ENCODE assay signal across 9 mouse cellular contexts in genomic region chr3:41581436-41581835, GRCm38 (mm10). TPM values are rescaled to one million over a fixed set of nuclear protein-coding genes. Genes with fewer than 3 reads are reported as not detected.
DNase-seq lines count a peak whose midpoint lies in the region; ATAC-seq and TF ChIP-seq lines count a peak whose summit lies in the region.
"Had no signal": no experiment of that assay in that cellular context is flagged by ENCODE, and none has a peak within 500 bp of the region (broad histone marks: within the 10 kb centered on the region; RNA-seq: fewer than 3 reads in every experiment).

No protein-coding gene starts in this region.

- in situ Hi-C loops in Patski (cut with MboI; ENCODE audit: low pct_unique_long_range_greater_than_20kb), result no loop called here

- WGBS in forebrain, embryonic 16.5 days, result 55% methylated on average over 8 of the region's 8 CpGs
- 41% methylated on average over 8 of the region's 8 CpGs for WGBS in midbrain, embryonic 15.5 days

- H3K4me1 ChIP-seq in forebrain, embryonic 16.5 days (replicated peaks; ENCODE audit: control insufficient read depth, insufficient read depth, low read length), result peaks cover 40% of the 10 kb centered on the region
- H3K4me1 ChIP-seq in midbrain, embryonic 15.5 days, result peaks cover 22% of the 10 kb centered on the region

- peak; percentile 38 for DNase-seq in Patski (ENCODE audit: low read depth, low spot score)
- DNase-seq in kidney, postnatal 25 days, result peak; percentile 85 to 94
- DNase-seq in thymus, adult 18-20 months, result no peak
- DNase-seq in left cerebral cortex, adult 11 months (ENCODE audit: low spot score), result no peak
- DNase-seq in cerebellum, adult 18-20 months, result no peak

- no peak for TF ChIP-seq CTCF in Patski (IDR thresholded peaks at IDR 0.05)

- H3K9ac ChIP-seq in forebrain, embryonic 16.5 days (replicated peaks; ENCODE audit: low read depth, low read length), result no peak overlapping the region
- H3K9ac ChIP-seq in midbrain, embryonic 15.5 days, result 0 out of 2 replicates have a peak overlapping the region, but pooled peaks have one; percentile 3
- H3K9ac ChIP-seq: embryonic facial prominence, embryonic 15.5 days had no signal

- POLR2A ChIA-PET in Patski (lab: Charles Lee), result interaction anchor here (0.6 to 1.2 kb wide), 5 partner anchors 12 to 346 kb away, joined by 3 read pairs; no protein-coding TSS in a partner anchor

- no peaks in the 10 kb centered on the region for H3K27me3 ChIP-seq in Patski
- H3K27me3 ChIP-seq in forebrain, embryonic 16.5 days (replicated peaks; ENCODE audit: control insufficient read depth, insufficient read depth, low read length), result no peaks in the 10 kb centered on the region
- H3K27me3 ChIP-seq in midbrain, embryonic 15.5 days (replicated peaks), result no peaks in the 10 kb centered on the region
- H3K27me3 ChIP-seq: embryonic facial prominence, embryonic 15.5 days had no signal

- H3K36me3 ChIP-seq in forebrain, embryonic 16.5 days (ENCODE audit: control insufficient read depth, insufficient read depth), result no peaks in the 10 kb centered on the region
- no peaks in the 10 kb centered on the region for H3K36me3 ChIP-seq in midbrain, embryonic 15.5 days (replicated peaks)
- H3K36me3 ChIP-seq: embryonic facial prominence, embryonic 15.5 days had no signal

- no peaks in the 10 kb centered on the region for H3K9me3 ChIP-seq in forebrain, embryonic 16.5 days (ENCODE audit: control insufficient read depth, low read length)
- H3K9me3 ChIP-seq in midbrain, embryonic 15.5 days, result no peaks in the 10 kb centered on the region
- H3K9me3 ChIP-seq: embryonic facial prominence, embryonic 15.5 days had no signal

- peak; percentile 56 for ATAC-seq in Patski
- ATAC-seq in forebrain, embryonic 16.5 days, result no peak
- ATAC-seq in midbrain, embryonic 15.5 days (replicated peaks), result no peak

- H3K4me2 ChIP-seq in forebrain, embryonic 16.5 days (ENCODE audit: low read length), result peak overlapping the region; percentile 4; the same call in 1 of the 2 replicates
- no peak overlapping the region; the same call in 1 of the 2 replicates for H3K4me2 ChIP-seq in midbrain, embryonic 15.5 days
- H3K4me2 ChIP-seq: embryonic facial prominence, embryonic 15.5 days had no signal

- H3K27ac ChIP-seq in forebrain, embryonic 16.5 days (ENCODE audit: low read length), result peak overlapping the region; percentile 26; the same call in 1 of the 2 replicates
- peak overlapping the region; percentile 53 for H3K27ac ChIP-seq in midbrain, embryonic 15.5 days
- H3K27ac ChIP-seq: embryonic facial prominence, embryonic 15.5 days had no signal

- CTCF ChIA-PET in Patski (lab: Charles Lee), result interaction anchor here (0.7 kb wide), 2 partner anchors 15 to 111 kb away, joined by 3 read pairs; no protein-coding TSS in a partner anchor

- no peak overlapping the region for H3K4me3 ChIP-seq in forebrain, embryonic 16.5 days (replicated peaks; ENCODE audit: low read length)
- H3K4me3 ChIP-seq in midbrain, embryonic 15.5 days, result no peak overlapping the region
- H3K4me3 ChIP-seq: embryonic facial prominence, embryonic 15.5 days; myocyte had no signal

RNA-seq across cellular contexts. Expression of gene Jade1, which starts 25.9 kb away (rescaled TPM):
- 48.1 TPM for polyA plus RNA-seq in Patski (2021)
- 20.7 and 23.6 TPM in 2 replicates for polyA plus RNA-seq in forebrain, embryonic 16.5 days (2015; fragmentation: Nextera tagmentation; extraction: Ambion mirVana)
- polyA plus RNA-seq in midbrain, embryonic 15.5 days (2015; fragmentation: Nextera tagmentation; extraction: Ambion mirVana), result 13.8 and 14.0 TPM in 2 replicates

Comparison
In these comparisons a context has a peak if more than half of its experiments do, and no peak if none do; other contexts are left out.
1. DNase-seq: peak in Patski (single experiment) and kidney, postnatal 25 days (2 of 2); none in thymus, adult 18-20 months (0 of 2), left cerebral cortex, adult 11 months (single experiment) and cerebellum, adult 18-20 months (0 of 2).